Mouse (Mus musculus) layer of hippocampus, adult 18-20 months (tissue): Measurements from ENCODE around the gene Slc22a18. TPM values are rescaled to one million over a fixed set of nuclear protein-coding genes. Genes with fewer than 3 reads are reported as not detected.

Experiments used
- DNase-seq, 2 experiments: peaks; one replicate each; pipeline ENCODE4 v3.0.0; 2022; ENCODE audit warnings: low spot score in 2 of 2
- total RNA-seq, 2 experiments: library from RNA; stranded (reverse); gene quantifications; 2 replicates each; pipeline ENCODE4 v1.2.3; 2021

Slc22a18 gene
- total RNA-seq, 2 experiments from 2014 or later, result 0.23 to 0.67 TPM

- no peak for DNase-seq
These were observed 11.0 kb upstream of the Slc22a18 start for GRCm38 (mm10) chr7:143462516-143462915.

GRCm38 (mm10) chr7:143463865-143464415 is 9.6 kb upstream of the Slc22a18 start:
- peak; percentile 50 to 65 for DNase-seq

- no peak for DNase-seq
These were observed 8.6 kb upstream of the Slc22a18 start for GRCm38 (mm10) chr7:143464811-143465560.

GRCm38 (mm10) chr7:143466099-143466677 is 7.3 kb upstream of the Slc22a18 start:
- peak; percentile 51 to 85 for DNase-seq

- no peak for DNase-seq
These were observed 5.8 kb upstream of the Slc22a18 start for GRCm38 (mm10) chr7:143467714-143468113.

GRCm38 (mm10) chr7:143469946-143470345 is 3.6 kb upstream of the Slc22a18 start:
- DNase-seq, result peak; percentile 53 to 69

GRCm38 (mm10) chr7:143474811-143475210 is 1.3 kb downstream of the Slc22a18 start:
- no peak for DNase-seq

- DNase-seq, result no peak
These were observed 2.3 kb downstream of the Slc22a18 start for GRCm38 (mm10) chr7:143475876-143476275.

GRCm38 (mm10) chr7:143476702-143477335 is 3.3 kb downstream of the Slc22a18 start:
- DNase-seq, result no peak

GRCm38 (mm10) chr7:143477800-143478199 is 4.3 kb downstream of the Slc22a18 start:
- no peak for DNase-seq

- DNase-seq, result peak in 1 of 2 experiments; percentile 51
These were observed 7.0 kb downstream of the Slc22a18 start for GRCm38 (mm10) chr7:143480498-143480897.

- DNase-seq, result no peak
These were observed 8.4 kb downstream of the Slc22a18 start for GRCm38 (mm10) chr7:143481806-143482387.

- DNase-seq, result no peak
These were observed 9.0 kb downstream of the Slc22a18 start for GRCm38 (mm10) chr7:143482541-143482940.

- no peak for DNase-seq
These were observed 16.2 kb downstream of the Slc22a18 start for GRCm38 (mm10) chr7:143489735-143490134.

GRCm38 (mm10) chr7:143493616-143494126 is 20.1 kb downstream of the Slc22a18 start:
- no peak for DNase-seq

- no peak for DNase-seq
These were observed 21.8 kb downstream of the Slc22a18 start for GRCm38 (mm10) chr7:143495104-143495961.

- DNase-seq, result no peak
These were observed 25.0 kb downstream of the Slc22a18 start for GRCm38 (mm10) chr7:143498584-143498983.

GRCm38 (mm10) chr7:143500912-143501311 is 27.4 kb downstream of the Slc22a18 start:
- DNase-seq, result no peak

- peak in 1 of 2 experiments; percentile 10 for DNase-seq
These were observed 28.3 kb downstream of the Slc22a18 start for GRCm38 (mm10) chr7:143501643-143502417.
